Mouse (Mus musculus): ENCODE results near the gene Vgll4.

- TF ChIP-seq ZKSCAN1 (IDR thresholded peaks at IDR 0.05; ENCODE audit: borderline replicate concordance, low read depth, low read length) (no peak), ETS1 (conservative IDR thresholded peaks at IDR 0.05; ENCODE audit: low read depth, low read length) (no peak), CTCF (conservative IDR thresholded peaks at IDR 0.05 in 1 of 2, IDR thresholded peaks at IDR 0.05 in 1 of 2; ENCODE audit: low read depth in 2 of 2, low read length in 2 of 2) (no peak), POLR2A (IDR thresholded peaks at IDR 0.05; ENCODE audit: low read depth, low read length) (no peak), NELFE (IDR thresholded peaks at IDR 0.05; ENCODE audit: low read depth, low read length) (no peak), ZMIZ1 (IDR thresholded peaks at IDR 0.05; ENCODE audit: low read depth, low read length) (no peak), MEF2A (IDR thresholded peaks at IDR 0.05; ENCODE audit: borderline replicate concordance, low read depth, low read length) (no peak), ZC3H11A (IDR thresholded peaks at IDR 0.05; ENCODE audit: low read depth, low read length) (no peak), SMC3 (IDR thresholded peaks at IDR 0.05; ENCODE audit: low read depth, low read length) (no peak)
Measured at GRCm38 (mm10) chr6:114974331-114974730, 4.5 kb upstream of the Vgll4 start.

Data from CH12.LX (cell line).